Mouse (Mus musculus): ENCODE results near the gene Pacs1.

DNA sequence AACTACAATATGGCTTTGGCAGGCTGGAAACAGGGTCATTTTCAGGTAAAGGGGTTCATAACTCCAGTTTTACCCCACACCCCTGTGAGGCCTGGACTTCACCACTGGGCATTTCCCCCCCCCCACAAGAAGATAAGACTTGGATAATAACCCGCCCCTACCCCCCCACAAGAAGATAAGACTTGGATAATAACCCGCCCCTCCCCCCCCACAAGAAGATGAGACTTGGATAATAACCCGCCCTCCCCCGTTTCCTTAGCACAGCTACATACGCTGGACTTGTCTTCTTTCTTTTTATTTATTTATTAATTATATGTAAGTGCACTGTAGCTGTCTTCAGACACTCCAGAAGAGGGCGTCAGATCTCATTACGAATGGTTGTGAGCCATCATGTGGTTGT is 36.1 kb upstream of the Pacs1 start:
- TF ChIP-seq CTCF (IDR thresholded peaks at IDR 0.05; ENCODE audit: low read depth) (no peak), EP300 (optimal IDR thresholded peaks at IDR 0.05) (no peak)
